Mouse (Mus musculus): ENCODE measurements at regions not wholly inside any gene's neighbourhood (a gene's known extent, or its start where the extent isn't known, plus 50 kb on each side); places are given as distances from the start of the nearest gene placed in this dataset.

GRCm38 (mm10) chr4:71932818-71933217 is 175.1 kb upstream of the Gm11232 start:
- 52% methylated on average over 1 of the region's 1 CpGs for WGBS
- ATAC-seq (ENCODE audit: low FRiP score): no peak
- no peaks in the 10 kb centered on the region for H3K9me3 ChIP-seq (replicated peaks)

GRCm38 (mm10) chr4:71911551-71911950 is 153.8 kb upstream of the Gm11232 start:
- ATAC-seq (ENCODE audit: low FRiP score): no peak
- H3K9me3 ChIP-seq (replicated peaks): no peaks in the 10 kb centered on the region
- H3K36me3 ChIP-seq: no peaks in the 10 kb centered on the region
- H3K4me3 ChIP-seq (replicated peaks): no peak overlapping the region
- no peak overlapping the region for H3K9ac ChIP-seq (replicated peaks)
- 66% methylated on average over 1 of the region's 1 CpGs for WGBS
- H3K27me3 ChIP-seq (replicated peaks): no peaks in the 10 kb centered on the region
- no peaks in the 10 kb centered on the region for H3K4me1 ChIP-seq
- H3K4me2 ChIP-seq: no peak overlapping the region
- H3K27ac ChIP-seq (replicated peaks): no peak overlapping the region

More at GRCm38 (mm10) chr4:71932818-71933217, 175.1 kb upstream of the Gm11232 start:
- no peak overlapping the region for H3K27ac ChIP-seq (replicated peaks)
- H3K27me3 ChIP-seq (replicated peaks): no peaks in the 10 kb centered on the region
- no peaks in the 10 kb centered on the region for H3K4me1 ChIP-seq
- H3K9ac ChIP-seq (replicated peaks): no peak overlapping the region
- no peak overlapping the region for H3K4me2 ChIP-seq
- no peak overlapping the region for H3K4me3 ChIP-seq (replicated peaks)
- no peaks in the 10 kb centered on the region for H3K36me3 ChIP-seq

GRCm38 (mm10) chr4:71875651-71876050 is 117.9 kb upstream of the Gm11232 start:
- Histone ChIP-seq H3K4me3 (replicated peaks) (no peak overlapping the region), H3K4me1 (no peaks in the 10 kb centered on the region), H3K4me2 (no peak overlapping the region), H3K27me3 (replicated peaks) (no peaks in the 10 kb centered on the region), H3K27ac (replicated peaks) (no peak overlapping the region), H3K9ac (replicated peaks) (no peak overlapping the region), H3K36me3 (no peaks in the 10 kb centered on the region), H3K9me3 (replicated peaks) (no peaks in the 10 kb centered on the region)
- ATAC-seq (ENCODE audit: low FRiP score): no peak
- 93% methylated on average over 4 of the region's 4 CpGs for WGBS

GRCm38 (mm10) chr4:71866948-71867347 is 109.2 kb upstream of the Gm11232 start:
- 89% methylated on average over 1 of the region's 1 CpGs for WGBS
- H3K4me3 ChIP-seq (replicated peaks): no peak overlapping the region
- ATAC-seq (ENCODE audit: low FRiP score): no peak

GRCm38 (mm10) chr4:71841833-71842232 is 84.1 kb upstream of the Gm11232 start:
- Histone ChIP-seq H3K36me3 (no peaks in the 10 kb centered on the region), H3K9me3 (replicated peaks) (no peaks in the 10 kb centered on the region), H3K4me2 (no peak overlapping the region), H3K9ac (replicated peaks) (no peak overlapping the region), H3K27me3 (replicated peaks) (no peaks in the 10 kb centered on the region), H3K27ac (replicated peaks) (no peak overlapping the region), H3K4me1 (peaks cover 22% of the 10 kb centered on the region), H3K4me3 (replicated peaks) (no peak overlapping the region)
- WGBS: 61% methylated on average over 3 of the region's 3 CpGs
- no peak for ATAC-seq (ENCODE audit: low FRiP score)

More at GRCm38 (mm10) chr4:71866948-71867347, 109.2 kb upstream of the Gm11232 start:
- H3K27ac ChIP-seq (replicated peaks): no peak overlapping the region
- no peak overlapping the region for H3K4me2 ChIP-seq
- H3K27me3 ChIP-seq (replicated peaks): no peaks in the 10 kb centered on the region
- no peaks in the 10 kb centered on the region for H3K36me3 ChIP-seq
- no peaks in the 10 kb centered on the region for H3K4me1 ChIP-seq
- no peak overlapping the region for H3K9ac ChIP-seq (replicated peaks)
- H3K9me3 ChIP-seq (replicated peaks): no peaks in the 10 kb centered on the region

GRCm38 (mm10) chr4:71840774-71841146 is 83.0 kb upstream of the Gm11232 start:
- H3K36me3 ChIP-seq: no peaks in the 10 kb centered on the region
- 29% methylated on average over 1 of the region's 1 CpGs for whole genome bisulfite sequencing
- ATAC-seq (ENCODE audit: low FRiP score): peak; percentile 58
- H3K9me3 ChIP-seq (replicated peaks): no peaks in the 10 kb centered on the region
- peak overlapping the region; percentile 45; the same call in 1 of the 2 replicates for H3K27ac ChIP-seq (replicated peaks)
- no peak overlapping the region for H3K4me2 ChIP-seq
- H3K4me1 ChIP-seq: peaks cover 22% of the 10 kb centered on the region
- no peak overlapping the region for H3K9ac ChIP-seq (replicated peaks)
- H3K27me3 ChIP-seq (replicated peaks): no peaks in the 10 kb centered on the region
- H3K4me3 ChIP-seq (replicated peaks): no peak overlapping the region

- Histone ChIP-seq H3K4me3 (replicated peaks) (no peak overlapping the region), H3K9ac (replicated peaks) (no peak overlapping the region), H3K27me3 (replicated peaks) (no peaks in the 10 kb centered on the region), H3K36me3 (no peaks in the 10 kb centered on the region), H3K9me3 (replicated peaks) (no peaks in the 10 kb centered on the region), H3K27ac (replicated peaks) (no peak overlapping the region; the same call in 1 of the 2 replicates), H3K4me2 (no peak overlapping the region), H3K4me1 (peaks cover 22% of the 10 kb centered on the region)
- WGBS: 20% methylated on average over 5 of the region's 5 CpGs
- peak; percentile 91 for ATAC-seq (ENCODE audit: low FRiP score)
Observed at GRCm38 (mm10) chr4:71839803-71840773, 82.3 kb upstream of the Gm11232 start.

- H3K9me3 ChIP-seq (replicated peaks): no peaks in the 10 kb centered on the region
- H3K9ac ChIP-seq (replicated peaks): no peak overlapping the region
- H3K4me1 ChIP-seq: peaks cover 22% of the 10 kb centered on the region
- no peaks in the 10 kb centered on the region for H3K36me3 ChIP-seq
- no peak overlapping the region for H3K4me2 ChIP-seq
- no peaks in the 10 kb centered on the region for H3K27me3 ChIP-seq (replicated peaks)
- H3K27ac ChIP-seq (replicated peaks): no peak overlapping the region
- no peak for ATAC-seq (ENCODE audit: low FRiP score)
- no peak overlapping the region for H3K4me3 ChIP-seq (replicated peaks)
- 44% methylated on average over 3 of the region's 3 CpGs for WGBS
Observed at GRCm38 (mm10) chr4:71839134-71839802, 81.5 kb upstream of the Gm11232 start.

- H3K9me3 ChIP-seq (replicated peaks): no peaks in the 10 kb centered on the region
- no peak overlapping the region for H3K27ac ChIP-seq (replicated peaks)
- H3K4me1 ChIP-seq: peaks cover 18% of the 10 kb centered on the region
- H3K4me2 ChIP-seq: no peak overlapping the region
- H3K27me3 ChIP-seq (replicated peaks): no peaks in the 10 kb centered on the region
- H3K9ac ChIP-seq (replicated peaks): no peak overlapping the region
- WGBS: 91% methylated on average over 1 of the region's 1 CpGs
- H3K4me3 ChIP-seq (replicated peaks): no peak overlapping the region
- ATAC-seq (ENCODE audit: low FRiP score): no peak
- no peaks in the 10 kb centered on the region for H3K36me3 ChIP-seq
Observed at GRCm38 (mm10) chr4:71835737-71836136, 78.0 kb upstream of the Gm11232 start.

GRCm38 (mm10) chr4:71811444-71811843 is 53.7 kb upstream of the Gm11232 start:
- no peak overlapping the region for H3K27ac ChIP-seq (replicated peaks)
- no peak for ATAC-seq (ENCODE audit: low FRiP score)
- no peak overlapping the region for H3K4me2 ChIP-seq
- H3K4me3 ChIP-seq (replicated peaks): no peak overlapping the region
- H3K9ac ChIP-seq (replicated peaks): no peak overlapping the region
- WGBS: 76% methylated on average over 4 of the region's 4 CpGs
- H3K27me3 ChIP-seq (replicated peaks): no peaks in the 10 kb centered on the region
- H3K4me1 ChIP-seq: peaks cover 4% of the 10 kb centered on the region; the same call in 1 of the 2 replicates
- H3K9me3 ChIP-seq (replicated peaks): no peaks in the 10 kb centered on the region
- no peaks in the 10 kb centered on the region for H3K36me3 ChIP-seq

GRCm38 (mm10) chr4:71808271-71808670 is 50.5 kb upstream of the Gm11232 start:
- peaks cover 4% of the 10 kb centered on the region; the same call in 1 of the 2 replicates for H3K4me1 ChIP-seq
- no peak overlapping the region for H3K4me3 ChIP-seq (replicated peaks)
- no peaks in the 10 kb centered on the region for H3K36me3 ChIP-seq
- 0 out of 2 replicates have a peak, but pooled peaks have one; percentile 17 for ATAC-seq (ENCODE audit: low FRiP score)
- no peaks in the 10 kb centered on the region for H3K27me3 ChIP-seq (replicated peaks)
- H3K9ac ChIP-seq (replicated peaks): no peak overlapping the region
- no peak overlapping the region for H3K27ac ChIP-seq (replicated peaks)
- H3K4me2 ChIP-seq: no peak overlapping the region
- H3K9me3 ChIP-seq (replicated peaks): no peaks in the 10 kb centered on the region
- 18% methylated on average over 2 of the region's 2 CpGs for WGBS
